Mouse (Mus musculus): ENCODE results near the gene Itgb3. TPM values are rescaled to one million over a fixed set of nuclear protein-coding genes. Genes with fewer than 3 reads are reported as not detected.

Itgb3 gene
- polyA plus RNA-seq, 1 experiment from 2014 or later = 5.5 TPM

DNA sequence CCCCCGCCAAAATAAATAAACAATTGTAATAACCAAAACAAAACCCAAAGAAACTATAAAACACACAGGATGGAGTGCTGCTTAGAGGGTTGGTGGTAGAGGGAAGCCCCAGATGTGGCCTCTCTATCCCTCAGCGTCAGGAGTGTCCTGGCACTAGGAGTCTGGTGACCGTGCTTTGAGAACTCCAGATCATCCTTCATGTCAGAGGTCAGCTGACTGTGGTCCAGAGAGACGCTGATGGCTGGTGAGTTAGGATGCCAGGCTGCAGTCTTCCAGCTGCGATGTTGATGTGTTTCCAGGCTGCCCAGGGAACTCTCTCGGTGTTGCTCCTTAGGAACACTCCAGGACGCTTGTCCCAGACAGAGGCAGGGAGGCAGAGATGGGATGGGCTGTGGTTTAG is 35.7 kb upstream of the Itgb3 start:
- no peaks in the 10 kb centered on the region for H3K4me1 ChIP-seq (replicated peaks)
- ATAC-seq = no peak
- H3K36me3 ChIP-seq = no peaks in the 10 kb centered on the region
- H3K4me3 ChIP-seq (replicated peaks) = no peak overlapping the region
- H3K9ac ChIP-seq = no peak overlapping the region
- 43% methylated on average over 7 of the region's 7 CpGs for WGBS
- no peaks in the 10 kb centered on the region for H3K9me3 ChIP-seq
- H3K4me2 ChIP-seq (replicated peaks) = no peak overlapping the region
- H3K27me3 ChIP-seq (replicated peaks) = no peaks in the 10 kb centered on the region
- H3K27ac ChIP-seq = no peak overlapping the region

DNA sequence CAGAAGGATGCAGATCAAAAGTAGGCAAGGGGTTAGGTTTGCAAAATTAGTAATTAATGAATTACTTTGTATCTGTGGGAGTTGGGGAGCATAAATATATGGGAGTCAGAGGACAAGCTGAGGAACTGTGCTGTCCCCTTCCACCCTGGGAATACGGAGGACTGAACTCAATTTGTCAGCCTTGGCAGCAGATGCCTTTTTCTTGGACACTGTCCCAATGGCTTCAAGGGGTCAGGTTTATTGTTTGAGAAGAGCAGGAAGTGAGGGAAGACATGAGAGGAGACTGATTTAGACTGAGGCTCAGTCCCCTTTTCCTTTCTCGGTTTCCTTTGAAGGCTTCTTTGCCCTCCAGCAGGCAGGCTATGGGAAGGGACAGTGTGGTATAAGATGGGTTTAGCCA is 35.2 kb upstream of the Itgb3 start:
- no peak overlapping the region for H3K4me3 ChIP-seq (replicated peaks)
- H3K36me3 ChIP-seq = no peaks in the 10 kb centered on the region
- H3K4me2 ChIP-seq (replicated peaks) = no peak overlapping the region
- 53% methylated on average over 2 of the region's 2 CpGs for WGBS
- H3K9me3 ChIP-seq = no peaks in the 10 kb centered on the region
- no peaks in the 10 kb centered on the region for H3K4me1 ChIP-seq (replicated peaks)
- no peak overlapping the region for H3K27ac ChIP-seq
- no peaks in the 10 kb centered on the region for H3K27me3 ChIP-seq (replicated peaks)
- H3K9ac ChIP-seq = no peak overlapping the region
- no peak for ATAC-seq

- Histone ChIP-seq H3K27me3 (replicated peaks) (no peaks in the 10 kb centered on the region), H3K27ac (no peak overlapping the region), H3K9ac (no peak overlapping the region), H3K4me2 (replicated peaks) (no peak overlapping the region), H3K4me3 (replicated peaks) (no peak overlapping the region), H3K9me3 (no peaks in the 10 kb centered on the region), H3K36me3 (no peaks in the 10 kb centered on the region), H3K4me1 (replicated peaks) (peaks cover 3% of the 10 kb centered on the region; the same call in 1 of the 2 replicates)
- 53% methylated on average over 10 of the region's 10 CpGs for WGBS
- no peak for ATAC-seq
Measured at GRCm38 (mm10) chr11:104576772-104577612, 30.8 kb upstream of the Itgb3 start.

DNA sequence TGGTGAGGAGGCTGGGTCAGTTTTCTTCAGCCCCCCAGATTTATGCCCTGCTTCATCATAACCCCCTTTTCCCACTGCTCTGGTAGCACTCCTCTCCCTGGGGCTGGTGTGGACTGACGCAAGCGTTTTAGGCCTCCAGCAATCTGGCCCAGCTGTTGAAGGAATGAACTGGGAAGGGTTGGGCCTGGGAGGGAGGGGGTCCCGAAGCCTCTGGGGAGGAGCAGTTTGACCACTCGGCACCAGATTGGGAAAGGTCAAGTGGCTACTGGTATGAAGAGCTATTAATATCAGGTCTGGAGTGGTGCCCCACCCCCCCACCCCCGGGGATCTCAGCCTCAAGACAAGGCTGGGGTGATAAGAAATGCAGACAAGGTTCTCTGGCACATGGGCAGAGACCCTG is 29.7 kb upstream of the Itgb3 start:
- Histone ChIP-seq H3K4me2 (replicated peaks) (no peak overlapping the region), H3K27ac (no peak overlapping the region), H3K9me3 (no peaks in the 10 kb centered on the region), H3K4me3 (replicated peaks) (no peak overlapping the region), H3K9ac (no peak overlapping the region), H3K36me3 (no peaks in the 10 kb centered on the region), H3K4me1 (replicated peaks) (peaks cover 3% of the 10 kb centered on the region; the same call in 1 of the 2 replicates), H3K27me3 (replicated peaks) (no peaks in the 10 kb centered on the region)
- no peak for ATAC-seq
- 34% methylated on average over 5 of the region's 5 CpGs for WGBS

GRCm38 (mm10) chr11:104579084-104579483 is 28.7 kb upstream of the Itgb3 start:
- 90% methylated on average over 9 of the region's 9 CpGs for WGBS
- no peak for ATAC-seq
- H3K27me3 ChIP-seq (replicated peaks) = no peaks in the 10 kb centered on the region
- H3K4me3 ChIP-seq (replicated peaks) = no peak overlapping the region
- no peak overlapping the region for H3K9ac ChIP-seq
- no peaks in the 10 kb centered on the region for H3K9me3 ChIP-seq
- no peak overlapping the region for H3K4me2 ChIP-seq (replicated peaks)
- no peak overlapping the region for H3K27ac ChIP-seq
- H3K4me1 ChIP-seq (replicated peaks) = peaks cover 3% of the 10 kb centered on the region; the same call in 1 of the 2 replicates
- H3K36me3 ChIP-seq = no peaks in the 10 kb centered on the region

DNA sequence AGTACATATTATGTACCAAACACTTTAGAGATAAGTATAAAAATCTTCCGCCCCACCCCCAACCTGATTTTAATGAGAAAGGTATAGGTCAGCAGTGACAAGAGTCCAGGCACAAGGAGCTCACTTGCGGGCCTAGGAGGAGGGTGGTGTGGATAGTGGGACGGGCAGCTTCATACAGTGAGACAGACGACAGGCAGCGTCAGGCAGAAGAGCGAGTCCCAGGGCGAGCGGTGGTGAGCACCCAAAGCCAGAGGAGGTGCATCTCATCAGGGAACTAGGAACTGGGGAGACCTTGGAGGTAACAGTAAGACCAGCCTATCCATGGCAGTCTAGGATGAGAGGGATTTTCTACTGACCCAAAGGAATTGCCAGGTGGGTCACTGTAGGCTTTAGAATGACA is 28.2 kb upstream of the Itgb3 start:
- Histone ChIP-seq H3K36me3 (no peaks in the 10 kb centered on the region), H3K4me1 (replicated peaks) (peaks cover 3% of the 10 kb centered on the region; the same call in 1 of the 2 replicates), H3K4me2 (replicated peaks) (no peak overlapping the region), H3K9ac (no peak overlapping the region), H3K27me3 (replicated peaks) (no peaks in the 10 kb centered on the region), H3K4me3 (replicated peaks) (no peak overlapping the region), H3K9me3 (no peaks in the 10 kb centered on the region), H3K27ac (no peak overlapping the region)
- WGBS = 93% methylated on average over 8 of the region's 8 CpGs
- ATAC-seq = no peak

DNA sequence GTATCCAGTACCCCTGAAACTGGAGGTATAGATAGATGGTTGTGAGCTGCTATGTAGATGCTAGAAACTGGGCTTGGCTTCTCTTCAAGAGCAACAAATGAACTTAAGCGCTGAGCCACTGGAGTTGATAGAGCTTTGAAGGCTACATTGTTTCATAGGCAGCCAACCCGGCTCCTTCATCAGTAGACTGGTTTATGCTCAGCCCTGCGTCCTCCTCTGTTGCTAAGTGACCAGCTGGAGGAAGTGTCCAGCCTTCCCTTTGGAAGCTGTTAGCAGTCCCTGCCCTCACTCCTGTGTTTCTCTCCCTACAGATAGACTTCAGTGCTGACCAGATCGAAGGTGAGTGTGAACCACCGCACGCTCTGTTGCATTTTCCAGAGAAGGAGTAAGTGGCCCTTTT is 27.7 kb upstream of the Itgb3 start:
- WGBS = 64% methylated on average over 6 of the region's 6 CpGs
- no peak for ATAC-seq

DNA sequence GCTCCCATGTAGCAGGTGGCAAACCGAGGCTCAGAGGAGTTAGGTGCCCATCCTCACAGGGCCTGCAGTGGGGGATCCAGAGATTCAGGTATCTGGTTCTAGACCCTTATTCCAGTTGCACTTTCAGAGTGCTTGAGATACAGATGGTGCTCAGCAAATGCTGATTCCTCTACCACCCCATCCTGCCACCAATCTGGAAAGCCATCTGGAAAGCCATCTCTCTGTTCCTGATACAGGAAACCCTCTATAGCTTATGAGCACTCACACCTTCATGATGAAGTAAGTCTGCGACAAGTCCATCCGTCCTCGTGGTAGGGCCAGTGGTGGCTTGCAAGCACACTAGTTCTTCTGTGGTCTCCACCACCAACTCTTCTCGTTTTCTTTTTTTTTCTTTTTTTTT is 27.2 kb upstream of the Itgb3 start:
- ATAC-seq = no peak
- WGBS = 93% methylated on average over 5 of the region's 5 CpGs

More for the DNA sequence above, 27.7 kb upstream of the Itgb3 start:
- Histone ChIP-seq H3K27ac (no peak overlapping the region), H3K9ac (no peak overlapping the region), H3K9me3 (no peaks in the 10 kb centered on the region), H3K4me2 (replicated peaks) (no peak overlapping the region), H3K36me3 (no peaks in the 10 kb centered on the region), H3K4me1 (replicated peaks) (peaks cover 3% of the 10 kb centered on the region; the same call in 1 of the 2 replicates), H3K4me3 (replicated peaks) (no peak overlapping the region), H3K27me3 (replicated peaks) (no peaks in the 10 kb centered on the region)

DNA sequence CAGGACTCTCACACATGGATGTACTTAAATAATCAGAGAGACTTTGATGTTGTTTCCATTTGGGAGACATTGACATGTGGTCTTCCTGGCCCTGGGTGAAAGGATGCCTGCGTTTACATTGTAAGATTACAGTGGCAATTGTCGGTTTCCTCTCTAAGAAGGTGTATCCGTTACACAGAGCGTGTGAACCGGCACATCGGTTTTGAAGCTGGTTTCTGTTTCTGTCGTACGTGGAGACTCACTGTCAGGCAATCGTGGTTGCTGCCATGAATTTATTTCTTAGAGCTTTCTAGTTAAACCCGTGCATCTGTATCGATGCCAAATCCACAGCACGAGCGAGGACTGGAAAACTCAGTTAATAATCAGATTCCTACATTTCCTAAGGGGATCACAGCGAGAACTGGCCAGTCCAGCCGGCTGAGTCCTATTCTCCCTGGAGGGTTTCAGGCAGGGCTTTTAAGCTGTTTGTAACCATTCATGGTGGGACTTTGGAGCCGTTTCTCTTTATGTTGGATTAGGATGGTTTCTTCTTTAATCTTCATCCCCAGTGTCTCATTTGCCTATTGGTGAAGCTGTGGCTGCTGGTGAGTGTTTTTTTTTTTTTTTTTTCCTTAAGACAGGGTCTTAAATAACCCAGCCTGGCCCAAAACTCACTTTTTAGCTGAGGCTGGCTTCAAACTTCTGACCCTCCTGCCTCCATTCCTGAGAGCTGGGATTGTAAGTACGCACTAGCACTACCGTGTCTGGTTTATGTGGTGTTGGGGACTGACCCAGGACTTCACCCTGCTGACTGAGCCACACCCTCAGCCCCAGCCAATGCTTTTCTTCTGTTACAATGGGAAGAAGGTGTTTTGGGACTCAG is 26.1 kb upstream of the Itgb3 start:
- peaks cover 3% of the 10 kb centered on the region; the same call in 1 of the 2 replicates for H3K4me1 ChIP-seq (replicated peaks)
- H3K27me3 ChIP-seq (replicated peaks) = no peaks in the 10 kb centered on the region
- peak overlapping the region; percentile 15 for H3K4me2 ChIP-seq (replicated peaks)
- WGBS = 40% methylated on average over 18 of the region's 18 CpGs
- H3K4me3 ChIP-seq (replicated peaks) = 0 out of 2 replicates have a peak overlapping the region, but pooled peaks have one; percentile 3
- ATAC-seq = no peak
- no peak overlapping the region for H3K27ac ChIP-seq
- H3K9ac ChIP-seq = no peak overlapping the region
- H3K9me3 ChIP-seq = no peaks in the 10 kb centered on the region
- H3K36me3 ChIP-seq = no peaks in the 10 kb centered on the region

More for the DNA sequence above, 27.2 kb upstream of the Itgb3 start:
- Histone ChIP-seq H3K27me3 (replicated peaks) (no peaks in the 10 kb centered on the region), H3K4me1 (replicated peaks) (peaks cover 3% of the 10 kb centered on the region; the same call in 1 of the 2 replicates), H3K4me3 (replicated peaks) (no peak overlapping the region), H3K4me2 (replicated peaks) (no peak overlapping the region), H3K9me3 (no peaks in the 10 kb centered on the region), H3K9ac (no peak overlapping the region), H3K36me3 (no peaks in the 10 kb centered on the region), H3K27ac (no peak overlapping the region)

DNA sequence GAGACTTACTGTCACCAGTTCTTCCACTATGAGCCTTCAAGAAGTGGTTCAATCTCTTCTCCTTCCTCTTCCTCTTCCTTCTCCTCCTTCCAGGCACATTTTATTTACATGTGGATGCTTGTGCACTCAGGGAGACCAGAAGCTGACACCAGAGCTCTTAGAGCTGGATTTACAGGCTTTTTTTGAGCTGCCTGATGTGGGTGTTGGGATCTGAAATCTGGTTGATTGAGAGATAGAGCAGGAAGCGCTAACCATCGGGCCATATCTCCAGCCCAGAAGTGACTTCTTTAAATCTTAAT is 25.5 kb upstream of the Itgb3 start:
- H3K4me3 ChIP-seq (replicated peaks) = no peak overlapping the region
- no peaks in the 10 kb centered on the region for H3K36me3 ChIP-seq
- peaks cover 3% of the 10 kb centered on the region; the same call in 1 of the 2 replicates for H3K4me1 ChIP-seq (replicated peaks)
- no peak for ATAC-seq
- no peaks in the 10 kb centered on the region for H3K9me3 ChIP-seq
- 85% methylated on average over 2 of the region's 2 CpGs for WGBS
- H3K27ac ChIP-seq = no peak overlapping the region
- 0 out of 2 replicates have a peak overlapping the region, but pooled peaks have one; percentile 15 for H3K4me2 ChIP-seq (replicated peaks)
- no peak overlapping the region for H3K9ac ChIP-seq
- H3K27me3 ChIP-seq (replicated peaks) = no peaks in the 10 kb centered on the region

- Histone ChIP-seq H3K9ac (no peak overlapping the region), H3K4me3 (replicated peaks) (no peak overlapping the region), H3K36me3 (no peaks in the 10 kb centered on the region), H3K27me3 (replicated peaks) (no peaks in the 10 kb centered on the region), H3K4me2 (replicated peaks) (no peak overlapping the region), H3K9me3 (no peaks in the 10 kb centered on the region), H3K27ac (no peak overlapping the region), H3K4me1 (replicated peaks) (peaks cover 3% of the 10 kb centered on the region; the same call in 1 of the 2 replicates)
- no peak for ATAC-seq
- WGBS = 66% methylated on average over 13 of the region's 13 CpGs
Measured at GRCm38 (mm10) chr11:104582630-104583364, 25.0 kb upstream of the Itgb3 start.

- H3K4me1 ChIP-seq (replicated peaks) = peaks cover 2% of the 10 kb centered on the region; the same call in 1 of the 2 replicates
- no peaks in the 10 kb centered on the region for H3K9me3 ChIP-seq
- no peaks in the 10 kb centered on the region for H3K27me3 ChIP-seq (replicated peaks)
- H3K27ac ChIP-seq = no peak overlapping the region
- 72% methylated on average over 5 of the region's 5 CpGs for WGBS
- no peaks in the 10 kb centered on the region for H3K36me3 ChIP-seq
- no peak overlapping the region for H3K4me3 ChIP-seq (replicated peaks)
- no peak overlapping the region for H3K9ac ChIP-seq
- no peak overlapping the region for H3K4me2 ChIP-seq (replicated peaks)
- no peak for ATAC-seq
Measured at GRCm38 (mm10) chr11:104585495-104585894, 22.3 kb upstream of the Itgb3 start.
